Mouse (Mus musculus) kidney, postnatal 25 days (tissue): ENCODE measurements around the gene Adam29.

Experiments used
- DNase-seq, 2 experiments: peaks; one replicate each; pipeline ENCODE4 v3.0.0; 2021; ENCODE audit warnings: mixed read lengths in 2 of 2

Adam29 gene

GRCm38 (mm10) chr8:55906848-55907247, at the start of gene Adam29:
Gene Adam29, minus strand, starts transcription at chr8:55906948.
- DNase-seq: no peak

GRCm38 (mm10) chr8:55940526-55940880, 33.8 kb upstream of the Adam29 start:
- DNase-seq: peak; percentile 12 to 33

DNA sequence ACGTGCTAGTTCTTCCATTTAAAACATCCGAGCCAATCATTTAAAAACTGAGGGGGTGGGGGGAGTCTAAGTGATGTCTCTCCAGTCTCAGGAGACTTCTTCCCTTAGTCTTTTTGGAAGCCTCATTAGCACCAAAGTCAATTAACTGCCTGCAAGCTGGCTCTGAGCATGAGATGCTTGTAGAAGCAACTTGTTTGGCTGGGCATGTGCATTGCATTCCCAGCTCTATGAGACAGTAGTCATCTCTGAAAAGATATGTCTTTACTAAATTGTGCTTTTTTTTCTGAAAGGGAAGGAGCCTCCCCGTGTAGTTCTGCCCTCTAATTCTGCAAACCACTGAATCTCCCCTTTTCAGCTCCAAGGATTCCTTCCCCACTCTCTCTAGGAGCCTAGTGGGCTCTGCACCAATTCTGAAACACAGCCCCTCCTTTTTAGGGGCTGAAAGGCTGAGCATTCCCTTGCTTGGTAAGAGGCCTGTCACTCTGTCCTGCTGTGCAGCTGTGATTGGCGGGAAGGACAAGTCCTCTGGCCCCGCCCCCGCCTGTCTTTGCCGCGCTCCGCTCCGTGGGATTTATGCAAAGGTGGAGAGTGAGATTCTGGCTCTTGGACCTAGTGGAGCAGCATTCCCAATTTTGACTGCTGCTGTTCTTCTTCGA, 33.2 kb upstream of the Adam29 start, which contains the start of gene Glra3:
Gene Glra3, plus strand, starts transcription at position 591 of the 656 bp plus-strand sequence.
- no peak for DNase-seq
